Mouse (Mus musculus) pancreas, adult 10 weeks (tissue): Measurements from ENCODE around the gene Agxt2. TPM values are rescaled to one million over a fixed set of nuclear protein-coding genes. Genes with fewer than 3 reads are reported as not detected.

Experiments used
- polyA plus RNA-seq: library from polyadenylated mRNA; stranded (reverse); fragments of 350-450 nt; fragmentation: Illumina TruSeq; extraction: RNeasy Lipid Tissue Mini Kit (QIAGEN cat#74804); gene quantifications from one replicate; pipeline ENCODE4 v1.2.3, GENCODE M21; 2015; ENCODE audit warnings: low read depth, low replicate concordance; ENCODE audit not compliant: insufficient read depth

The Agxt2 gene
- not detected for polyA plus RNA-seq

GRCm38 (mm10) chr15:10358039-10358948 is at the start of gene Agxt2:
TSS of gene Agxt2 (plus strand) at chr15:10358532.

GRCm38 (mm10) chr15:10325080-10325479 is 33.3 kb upstream of the Agxt2 start, which contains the start of gene Gm21973:
TSS of gene Gm21973 (plus strand) at chr15:10325380.

Other genes starting within 250 kb of the Agxt2 start
- 4.5 TPM for gene Prlr, start 181.3 kb upstream of the Agxt2 start, polyA plus RNA-seq
- gene Gm21973, start 33.2 kb upstream of the Agxt2 start, polyA plus RNA-seq = not detected
- gene Dnajc21, start 112.0 kb downstream of the Agxt2 start, polyA plus RNA-seq = 10.7 TPM
- gene Brix1, start 127.4 kb downstream of the Agxt2 start, polyA plus RNA-seq = 5.7 TPM
- gene Rad1, start 127.5 kb downstream of the Agxt2 start, polyA plus RNA-seq = 3.3 TPM
- not detected for gene Ttc23l, start 200.1 kb downstream of the Agxt2 start, polyA plus RNA-seq